Mouse (Mus musculus) B cell, adult 2 months (primary cell): ENCODE results near the gene Utp14b.

Experiments used
- DNase-seq, 2 experiments: peaks; one replicate each; pipeline ENCODE4 v3.0.0; 2022

The Utp14b gene

GRCm38 (mm10) chr1:78657671-78658440 is at the start of gene Utp14b, which contains the start of gene Acsl3:
Utp14b (plus strand) TSS chr1:78658038.
Acsl3 (plus strand) TSS chr1:78657825.
- DNase-seq = peak; percentile 95

GRCm38 (mm10) chr1:78609134-78609907 is 48.5 kb upstream of the Utp14b start:
- DNase-seq = no peak

- no peak for DNase-seq
Measured at GRCm38 (mm10) chr1:78611039-78611438, 46.8 kb upstream of the Utp14b start.

- no peak for DNase-seq
Measured at GRCm38 (mm10) chr1:78612959-78613358, 44.9 kb upstream of the Utp14b start.

GRCm38 (mm10) chr1:78624352-78624751 is 33.5 kb upstream of the Utp14b start:
- DNase-seq = no peak

- no peak for DNase-seq
Measured at GRCm38 (mm10) chr1:78634486-78634885, 23.4 kb upstream of the Utp14b start.

GRCm38 (mm10) chr1:78640871-78641270 is 17.0 kb upstream of the Utp14b start:
- DNase-seq = no peak

GRCm38 (mm10) chr1:78641791-78642190 is 16.0 kb upstream of the Utp14b start:
- no peak for DNase-seq

GRCm38 (mm10) chr1:78642197-78642596 is 15.6 kb upstream of the Utp14b start:
- DNase-seq = no peak

GRCm38 (mm10) chr1:78647317-78647885 is 10.4 kb upstream of the Utp14b start:
- no peak for DNase-seq

- no peak for DNase-seq
Measured at GRCm38 (mm10) chr1:78649269-78650061, 8.4 kb upstream of the Utp14b start.

GRCm38 (mm10) chr1:78656472-78656871 is 1.4 kb upstream of the Utp14b start:
- DNase-seq = no peak

GRCm38 (mm10) chr1:78657021-78657629 is 713 bp upstream of the Utp14b start:
- no peak for DNase-seq

GRCm38 (mm10) chr1:78658441-78659269 is 817 bp downstream of the Utp14b start:
- peak; percentile 17 to 28 for DNase-seq

GRCm38 (mm10) chr1:78659270-78659823 is 1.5 kb downstream of the Utp14b start:
- DNase-seq = no peak

- DNase-seq = no peak
Measured at GRCm38 (mm10) chr1:78664326-78664725, 6.5 kb downstream of the Utp14b start.

GRCm38 (mm10) chr1:78665954-78666499 is 8.2 kb downstream of the Utp14b start:
- DNase-seq = no peak

GRCm38 (mm10) chr1:78666585-78666984 is 8.7 kb downstream of the Utp14b start:
- DNase-seq = no peak

GRCm38 (mm10) chr1:78682291-78682690 is 24.5 kb downstream of the Utp14b start:
- no peak for DNase-seq

GRCm38 (mm10) chr1:78684128-78684527 is 26.3 kb downstream of the Utp14b start:
- DNase-seq = no peak

GRCm38 (mm10) chr1:78686872-78687271 is 29.0 kb downstream of the Utp14b start:
- peak; percentile 26 to 29 for DNase-seq
